Mouse (Mus musculus) right cerebral cortex, adult 18-20 months (tissue): ENCODE measurements at regions not wholly inside any gene's neighbourhood (a gene's known extent, or its start where the extent isn't known, plus 50 kb on each side); places are given as distances from the start of the nearest gene placed in this dataset.

ENCODE experiments used
- DNase-seq: peaks from one replicate; pipeline ENCODE4 v3.0.0; 2022; ENCODE audit warnings: mixed read lengths

DNA sequence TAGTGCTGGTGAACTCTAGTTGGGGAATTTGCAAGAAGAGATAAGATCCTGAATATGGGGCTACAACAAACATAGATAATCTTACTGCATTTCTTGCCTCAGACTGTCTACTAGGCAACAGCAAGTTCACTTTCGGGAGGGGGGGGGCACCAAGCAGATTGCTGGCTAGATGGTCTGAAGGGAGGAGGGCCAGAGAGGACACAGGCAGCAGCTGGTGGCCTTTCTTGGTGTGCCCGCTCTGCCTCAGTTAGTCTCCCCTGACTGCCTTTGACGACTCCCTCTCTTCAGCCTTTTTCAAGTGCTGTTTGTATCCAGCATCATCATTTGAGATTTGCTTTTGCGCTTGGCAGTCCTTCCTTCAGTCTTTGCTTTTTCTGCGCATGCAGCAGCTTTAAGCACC is 242.2 kb downstream of the 1500009L16Rik start:
- DNase-seq, result no peak

DNA sequence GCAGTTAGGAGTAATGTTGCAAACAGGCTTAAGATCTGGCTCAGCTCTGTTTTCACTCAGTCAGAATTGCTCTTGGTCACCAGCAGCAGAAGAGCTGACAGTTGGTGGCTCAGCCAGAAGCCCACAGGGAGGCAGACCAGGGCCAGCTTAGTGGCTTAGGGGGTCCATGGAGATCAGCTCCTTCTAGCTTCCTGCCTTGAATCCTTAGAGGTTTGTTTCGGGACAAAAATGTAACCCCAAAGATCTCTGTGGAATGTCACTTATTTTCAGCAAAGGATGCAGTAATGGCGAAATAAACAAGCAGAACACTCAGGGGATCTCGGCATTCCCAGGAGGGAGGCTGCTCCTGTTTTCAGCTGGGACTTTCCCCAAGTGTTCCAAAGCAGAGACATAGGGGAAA is 247.8 kb downstream of the 1500009L16Rik start:
- DNase-seq, result no peak

DNA sequence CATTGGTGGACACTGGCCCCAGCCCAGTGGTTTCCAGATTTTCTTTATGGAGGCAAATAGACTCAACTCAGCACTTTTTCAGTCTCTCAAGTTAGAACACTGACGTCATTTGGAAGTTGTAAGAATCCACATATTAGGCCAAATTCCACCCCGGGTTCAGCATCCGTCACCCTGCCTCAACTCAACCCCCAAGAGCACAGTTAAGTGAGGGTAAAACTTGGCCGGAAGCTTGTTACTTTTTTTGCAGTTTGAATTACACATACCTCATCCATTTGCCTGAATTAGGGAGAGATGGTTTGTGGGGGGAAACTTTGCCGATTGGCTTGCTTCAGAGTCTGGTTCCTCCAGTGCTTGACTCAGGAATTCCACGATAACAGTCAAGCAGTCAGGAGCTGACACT is 251.9 kb downstream of the 1500009L16Rik start:
- no peak for DNase-seq

DNA sequence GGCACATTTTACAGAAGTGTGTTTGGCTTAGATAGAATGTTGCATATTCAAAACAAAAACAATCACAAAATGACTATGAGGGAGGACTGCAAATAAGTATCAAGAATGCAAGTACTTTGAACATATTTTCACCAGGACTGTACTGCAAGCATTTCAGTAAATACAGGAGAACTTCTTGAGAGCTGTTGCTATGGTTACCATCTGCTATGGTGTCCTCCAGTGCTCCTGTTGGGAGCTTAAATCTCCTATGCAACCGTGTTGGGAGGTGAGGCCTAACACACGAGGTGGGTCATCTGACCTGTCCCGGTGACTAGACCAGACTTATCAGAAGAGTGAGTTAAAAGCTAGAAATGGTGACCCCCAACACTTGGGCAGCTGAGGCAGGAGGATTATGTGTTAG is 253.9 kb downstream of the 1500009L16Rik start:
- no peak for DNase-seq

DNA sequence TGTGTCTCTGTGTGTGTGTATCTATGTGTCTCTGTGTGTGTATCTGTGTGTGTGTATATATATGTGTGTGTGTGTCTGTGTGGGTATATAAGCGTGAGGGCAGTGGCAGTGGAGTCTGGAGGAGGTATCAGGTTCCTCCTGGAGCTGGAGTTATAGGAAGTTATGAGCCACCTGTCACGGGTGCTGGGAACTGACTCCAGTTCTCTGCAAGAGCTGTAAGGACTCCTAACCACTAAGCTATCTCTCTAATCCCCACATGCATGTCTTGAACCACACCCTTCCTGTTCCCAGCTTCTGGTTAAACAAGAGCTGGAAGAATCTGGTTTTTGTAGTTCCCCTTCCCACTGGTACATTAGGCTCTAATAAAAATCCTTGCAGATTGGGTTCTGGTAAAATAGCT is 257.3 kb downstream of the 1500009L16Rik start:
- DNase-seq, result no peak

DNA sequence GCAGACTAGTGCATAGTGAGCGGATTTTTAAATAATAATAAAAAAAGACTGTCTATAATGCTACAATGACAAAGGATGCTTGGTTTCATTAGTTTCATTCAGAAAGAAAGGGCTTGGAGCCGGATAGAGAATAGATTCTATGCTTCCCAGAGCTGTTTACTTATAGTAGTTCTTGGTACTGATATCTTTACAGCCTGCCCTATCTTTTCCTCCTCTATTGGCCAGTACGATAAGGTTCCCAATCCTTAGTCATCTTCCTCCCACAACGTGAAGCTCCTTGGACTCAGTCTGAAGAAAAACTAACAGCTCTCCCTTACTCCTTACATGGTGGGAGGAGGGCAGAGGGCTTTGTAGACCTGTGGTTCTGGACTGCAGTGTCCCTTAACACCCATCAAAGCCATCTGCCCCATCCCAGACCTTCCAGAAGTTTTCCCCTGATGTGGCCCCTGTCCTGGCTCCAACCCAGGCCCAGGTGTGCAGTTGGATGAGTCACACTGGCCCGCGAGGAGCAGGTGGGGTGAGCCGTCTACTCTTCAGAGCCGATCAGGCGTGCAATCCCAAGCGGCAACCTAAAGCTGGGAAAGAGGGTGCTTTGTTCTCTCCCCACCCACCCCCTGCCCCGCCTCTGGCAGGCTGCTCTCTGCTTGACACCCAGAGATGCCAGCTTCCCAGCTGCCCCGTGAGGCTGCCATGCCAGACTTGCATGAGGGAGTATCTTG is 262.2 kb downstream of the 1500009L16Rik start:
- DNase-seq, result peak; percentile 4

DNA sequence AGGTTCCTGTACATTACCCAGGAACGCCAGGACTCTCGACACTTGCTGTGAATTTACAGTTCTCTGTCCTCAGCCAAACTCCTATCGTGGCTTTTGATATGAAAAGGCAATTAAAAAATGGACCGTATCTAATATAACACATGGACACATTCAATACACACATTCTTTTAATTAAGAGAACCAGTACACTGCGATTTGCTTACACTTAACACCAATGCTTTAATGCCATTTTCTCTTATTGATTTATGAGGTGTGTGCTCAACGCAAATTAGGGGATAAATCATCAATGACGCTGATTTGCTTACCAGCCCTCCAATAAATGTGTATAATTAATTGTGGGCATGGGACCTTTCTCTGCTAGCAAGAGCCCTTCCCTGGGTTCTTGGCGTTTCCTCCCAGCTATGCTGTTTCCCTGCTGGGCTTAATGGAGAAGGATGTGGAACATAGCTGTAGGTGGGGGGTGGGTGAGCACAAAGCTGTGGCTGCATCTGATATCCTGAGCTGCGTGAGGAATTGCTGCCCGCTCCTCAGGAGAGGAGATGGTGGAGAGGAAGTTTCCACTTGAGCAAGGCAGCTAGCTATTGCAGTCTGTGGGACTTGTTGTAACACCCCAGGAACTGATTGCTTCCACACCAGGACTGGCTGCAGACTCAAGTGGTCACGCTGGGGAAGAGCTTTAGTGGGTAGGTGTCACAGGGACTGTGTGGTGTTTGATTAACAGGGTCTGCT is 270.1 kb downstream of the 1500009L16Rik start:
- no peak for DNase-seq

DNA sequence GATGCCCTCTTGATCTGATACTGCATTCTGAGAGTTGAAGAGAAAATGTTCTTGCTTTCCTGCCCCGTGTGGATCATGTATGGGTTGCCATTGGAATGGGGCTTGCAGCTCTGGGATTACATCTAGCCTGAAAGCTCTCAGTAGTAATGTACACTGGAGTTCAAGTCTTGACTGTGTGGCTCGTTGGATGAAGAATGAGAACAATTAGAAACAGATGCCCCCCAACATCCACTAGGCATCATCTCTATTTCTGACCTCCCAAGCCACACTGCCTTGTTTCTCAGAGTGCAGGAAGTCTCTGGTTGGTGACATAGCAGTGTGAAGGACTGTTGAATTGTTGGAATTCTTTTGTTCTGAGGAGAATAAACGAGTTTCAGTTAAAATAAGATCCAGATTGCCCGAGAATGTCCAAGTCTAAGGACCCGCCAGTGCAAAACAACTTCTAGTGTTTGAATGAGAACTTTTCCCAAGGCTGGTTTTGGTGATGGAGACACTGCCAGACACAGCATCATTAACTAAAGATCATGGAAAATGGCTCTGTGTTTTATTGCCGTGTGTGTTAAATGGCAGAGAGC is 272.4 kb downstream of the 1500009L16Rik start:
- no peak for DNase-seq

DNA sequence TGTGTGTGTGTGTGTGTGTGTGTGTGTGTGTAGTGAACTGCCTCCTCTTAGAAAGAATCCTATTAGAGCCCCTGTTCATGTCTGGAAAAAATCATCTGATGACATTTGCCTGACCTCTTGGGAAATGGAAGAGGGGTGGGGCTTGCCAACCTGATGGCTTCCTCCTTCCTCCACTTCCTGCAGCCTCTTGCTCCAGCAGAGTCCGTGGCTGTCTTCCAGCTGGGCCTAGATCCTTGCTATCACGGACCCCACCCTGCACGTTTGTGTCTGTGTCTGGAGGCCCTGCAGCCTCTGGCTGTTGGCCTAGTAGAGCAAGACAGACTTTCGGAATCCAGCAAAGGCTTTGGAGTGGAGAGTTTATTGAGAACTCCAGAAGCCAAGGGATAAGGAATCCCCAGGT is 273.2 kb downstream of the 1500009L16Rik start:
- no peak for DNase-seq

DNA sequence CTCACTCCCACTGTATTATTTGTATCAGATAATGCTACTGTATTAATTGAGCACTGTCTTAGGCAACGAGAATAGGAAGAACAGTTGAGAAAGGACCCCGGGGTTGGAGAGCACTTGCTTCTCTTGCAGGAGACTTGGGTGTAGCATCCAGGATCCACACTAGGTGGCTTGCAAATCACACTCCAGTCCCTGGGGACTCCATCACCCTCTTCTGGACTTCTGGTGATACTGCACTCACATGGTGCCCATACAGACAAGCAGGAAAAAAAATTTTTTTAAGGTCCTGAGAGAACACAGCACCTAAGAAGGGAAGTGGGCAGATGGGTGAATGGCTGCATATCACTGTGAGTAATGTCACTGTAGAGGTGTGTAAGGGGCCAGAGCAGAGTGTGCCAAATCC is 273.8 kb downstream of the 1500009L16Rik start:
- no peak for DNase-seq

DNA sequence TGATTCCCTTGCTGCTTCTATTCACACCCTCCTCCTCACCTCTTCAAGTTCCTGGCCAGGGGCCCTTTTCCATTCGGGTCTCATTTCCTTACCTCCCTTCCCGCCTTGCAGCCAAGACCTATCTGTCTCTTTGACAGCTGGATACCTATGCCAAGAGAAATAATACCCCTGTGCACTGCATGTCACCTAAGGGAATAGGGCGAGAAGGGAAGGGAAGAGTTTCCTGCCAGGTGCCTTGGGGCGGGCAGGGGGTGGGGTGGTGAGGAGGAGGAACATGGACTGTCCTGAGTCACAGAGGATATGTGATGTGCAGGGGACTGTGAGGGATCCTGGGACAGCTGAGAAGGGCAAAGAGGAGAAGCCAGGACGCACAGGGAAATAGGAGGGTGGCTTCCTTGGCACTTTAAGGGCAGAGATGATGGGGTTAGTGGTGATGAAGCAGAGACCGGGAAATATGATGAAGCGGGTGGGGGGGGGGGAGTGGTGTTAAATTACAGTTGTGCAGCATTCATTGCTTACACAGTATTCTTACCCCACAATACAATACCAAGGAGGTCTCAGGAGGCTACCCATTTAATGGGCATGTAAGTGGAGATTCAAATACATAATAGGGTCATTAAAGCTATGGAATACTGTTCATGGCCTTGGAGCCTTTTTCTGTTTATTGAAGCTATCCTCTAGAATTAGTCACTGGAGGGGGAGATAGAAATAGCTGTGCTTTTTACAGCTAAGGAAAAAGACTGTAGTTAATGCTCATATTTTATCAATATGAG is 278.0 kb downstream of the 1500009L16Rik start:
- DNase-seq, result no peak

DNA sequence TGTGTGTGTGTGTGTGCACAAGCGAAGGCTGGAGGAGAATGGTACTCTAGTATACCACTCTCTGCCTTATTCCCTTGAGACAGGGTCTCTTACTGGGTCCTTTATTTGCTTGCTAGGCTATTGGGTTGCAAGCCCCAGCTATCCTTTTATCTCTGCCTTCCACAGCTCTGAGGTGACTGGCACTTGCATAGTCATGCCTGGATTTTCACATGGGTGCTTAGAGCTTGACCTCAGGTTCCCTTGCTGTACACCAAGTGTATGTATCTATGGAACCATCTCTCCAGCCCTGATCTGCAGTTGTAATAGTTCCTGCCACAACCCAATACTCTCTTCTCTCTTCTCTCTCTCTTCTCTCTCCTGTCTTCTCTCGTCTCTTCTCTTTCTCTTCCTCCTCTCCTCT is 280.1 kb downstream of the 1500009L16Rik start:
- no peak for DNase-seq

DNA sequence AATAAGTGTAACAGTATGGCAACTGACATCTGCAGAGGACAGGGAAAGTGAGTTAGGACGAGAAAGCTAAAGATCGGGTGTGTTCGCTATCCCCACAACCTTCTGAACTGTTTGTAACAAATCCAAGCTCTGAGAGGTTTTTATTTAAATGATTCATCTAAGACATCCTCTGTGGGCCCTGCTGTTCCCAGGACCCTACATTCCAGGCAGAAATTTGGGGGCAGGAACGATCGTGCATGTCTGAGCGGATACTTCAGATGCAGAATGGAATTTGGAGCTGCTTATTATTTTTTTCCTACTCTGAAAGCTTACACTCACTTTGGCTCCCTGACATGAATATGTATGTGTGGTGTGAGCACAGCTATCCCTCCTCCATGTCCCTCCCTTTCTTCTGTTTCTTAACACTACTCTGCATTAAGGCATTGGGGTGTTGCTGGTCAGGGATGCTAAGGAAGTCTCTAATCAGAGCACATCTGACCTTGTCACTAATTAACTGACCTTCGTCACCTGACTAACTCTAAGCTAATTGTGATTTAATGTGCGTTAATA is 281.0 kb downstream of the 1500009L16Rik start:
- DNase-seq, result no peak

DNA sequence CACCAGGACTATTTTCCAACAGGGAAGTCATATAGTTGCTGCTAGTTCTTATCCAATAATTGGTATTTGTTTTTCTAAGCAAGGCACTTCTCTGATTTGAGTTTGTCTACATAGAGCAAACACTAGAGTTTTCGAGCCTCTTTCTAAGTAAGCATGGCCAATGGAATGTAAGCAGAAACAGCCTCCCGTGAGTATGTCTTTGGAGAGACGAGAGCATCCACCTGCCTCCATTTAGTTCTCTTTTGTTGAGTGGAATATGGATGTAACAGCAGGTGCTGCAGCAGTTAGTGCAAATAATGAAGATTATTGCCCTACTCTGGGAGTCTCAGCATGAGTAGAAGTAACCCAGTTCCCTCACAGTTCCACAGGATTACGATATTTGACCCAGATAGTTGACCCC is 286.3 kb downstream of the 1500009L16Rik start:
- DNase-seq, result no peak

DNA sequence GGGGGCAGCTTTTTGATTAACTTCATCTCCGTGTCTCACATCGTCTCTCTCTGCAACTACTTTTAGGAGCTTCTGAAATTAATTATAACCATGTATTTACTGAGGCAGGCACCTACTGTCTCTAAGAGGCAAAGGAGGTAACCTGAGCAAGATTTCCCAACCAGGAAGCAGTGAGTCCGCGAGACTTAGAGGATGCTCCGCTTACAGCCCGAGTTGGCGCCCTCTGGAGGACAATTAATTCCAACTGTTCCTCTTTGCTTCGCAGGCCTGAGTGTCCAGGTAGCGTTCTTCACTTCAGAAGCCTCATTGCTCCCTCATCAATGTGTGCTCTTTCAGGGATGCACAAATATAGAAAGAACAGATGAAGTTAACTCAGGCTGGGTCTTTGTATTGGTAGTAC is 296.7 kb downstream of the 1500009L16Rik start:
- peak; percentile 58 for DNase-seq

DNA sequence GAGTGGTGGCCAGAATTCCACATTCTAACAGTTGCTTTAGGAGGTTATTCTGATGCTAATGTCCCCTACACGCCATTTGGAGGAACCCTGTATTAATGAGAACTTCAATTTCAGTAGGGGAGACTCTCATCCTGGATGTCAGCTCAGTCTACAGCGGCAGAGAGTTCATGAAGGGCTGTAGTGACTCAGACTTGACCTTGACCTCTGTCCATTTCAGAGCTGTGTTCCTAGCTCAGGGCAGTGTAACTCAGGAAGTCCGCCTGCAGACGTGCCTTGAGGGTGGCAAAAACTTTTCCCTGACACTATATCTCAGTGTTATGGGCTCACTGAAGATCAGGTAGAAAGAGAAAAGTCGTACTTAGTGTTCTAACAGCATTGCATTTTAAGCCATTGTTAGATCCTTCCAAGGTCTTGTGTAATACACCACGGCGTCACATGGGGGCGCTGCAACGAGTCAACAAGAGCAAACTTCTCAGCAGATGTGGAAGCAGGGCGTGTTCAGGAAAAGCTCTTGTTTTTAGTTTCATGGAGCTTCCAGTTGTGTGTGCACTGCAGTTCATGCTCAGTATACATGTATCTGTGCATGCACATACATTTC is 297.5 kb downstream of the 1500009L16Rik start:
- no peak for DNase-seq

DNA sequence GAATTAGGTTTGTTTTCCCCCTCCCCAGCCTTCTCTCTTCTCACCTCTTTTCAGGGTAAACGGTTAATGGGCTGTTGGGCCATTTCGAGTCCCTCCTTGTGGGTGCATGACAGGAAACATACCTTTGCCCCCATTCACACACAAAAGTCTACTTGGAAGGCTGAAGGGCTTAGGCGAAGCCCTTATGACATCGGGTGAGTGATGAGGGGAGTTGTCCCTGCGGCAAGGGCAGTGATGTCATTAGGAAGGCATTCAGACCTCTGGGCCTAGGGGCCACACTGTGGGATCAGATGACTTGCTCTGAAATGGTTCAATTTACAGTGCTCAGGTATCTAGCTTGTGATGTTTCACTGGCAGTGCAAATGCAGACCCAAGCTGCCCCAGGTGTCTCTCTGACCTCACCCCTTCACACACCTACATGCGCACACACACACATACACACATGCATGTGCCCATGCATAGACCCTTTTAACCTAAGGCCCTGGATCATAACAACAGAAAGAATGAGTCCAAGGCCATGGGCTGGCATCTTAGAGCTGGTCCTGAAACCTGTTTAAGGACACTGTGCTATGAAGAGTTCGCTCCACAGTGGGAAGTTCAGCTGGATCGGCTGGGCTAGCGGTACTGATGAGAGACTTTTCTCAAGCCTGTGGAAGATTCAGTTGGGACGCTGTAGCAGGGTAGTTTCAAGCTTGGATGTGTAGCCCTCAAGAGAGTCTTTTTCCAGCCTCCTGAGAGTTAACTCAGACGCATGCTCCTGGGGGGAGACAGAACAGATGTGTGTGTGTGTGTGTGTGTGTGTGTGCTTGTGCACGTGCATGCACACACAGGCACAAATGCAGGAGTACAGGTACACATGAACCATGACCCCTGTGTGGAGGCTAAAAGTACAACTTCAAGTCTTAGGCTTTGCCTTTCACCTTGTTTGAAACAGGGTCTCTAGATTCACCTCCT is 298.8 kb downstream of the 1500009L16Rik start:
- no peak for DNase-seq

DNA sequence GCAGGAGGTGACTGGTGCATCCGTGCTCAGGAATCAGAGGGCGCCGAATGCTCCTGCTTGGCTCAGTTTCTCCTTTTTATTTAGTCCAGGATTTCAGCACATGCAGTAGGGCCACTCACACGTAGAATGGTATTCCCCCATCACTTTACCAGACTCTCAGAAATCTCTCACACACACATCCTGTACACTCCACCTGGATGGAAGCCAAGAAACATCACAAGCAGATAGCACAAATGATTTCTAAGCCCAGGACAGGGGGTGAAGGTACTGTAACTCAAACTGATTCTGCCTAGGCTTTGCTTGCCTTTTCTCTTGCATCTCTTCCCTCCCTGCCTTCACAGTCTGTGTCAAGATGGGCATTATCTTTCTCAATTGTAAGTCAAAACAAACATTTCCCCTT is 301.6 kb downstream of the 1500009L16Rik start:
- no peak for DNase-seq

DNA sequence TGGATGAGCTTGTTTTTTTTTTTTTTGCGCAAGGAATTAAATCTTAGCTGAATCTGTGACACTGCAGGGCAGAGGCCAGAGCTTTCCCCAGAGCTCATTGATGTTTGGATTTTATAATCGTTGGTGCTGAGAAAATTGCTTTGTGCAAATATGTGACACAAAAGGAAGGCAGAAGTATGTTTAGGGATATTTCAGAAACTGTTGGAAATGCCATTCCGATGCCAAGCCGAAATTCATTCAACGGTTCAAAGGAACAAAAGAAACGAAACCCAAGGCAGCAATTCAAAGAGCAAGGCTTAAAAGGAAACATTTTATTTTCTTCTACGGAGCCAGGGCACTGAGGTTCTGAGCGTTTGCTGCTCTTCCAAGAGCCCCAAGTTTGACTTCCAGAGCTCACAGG is 302.2 kb downstream of the 1500009L16Rik start:
- DNase-seq, result no peak

DNA sequence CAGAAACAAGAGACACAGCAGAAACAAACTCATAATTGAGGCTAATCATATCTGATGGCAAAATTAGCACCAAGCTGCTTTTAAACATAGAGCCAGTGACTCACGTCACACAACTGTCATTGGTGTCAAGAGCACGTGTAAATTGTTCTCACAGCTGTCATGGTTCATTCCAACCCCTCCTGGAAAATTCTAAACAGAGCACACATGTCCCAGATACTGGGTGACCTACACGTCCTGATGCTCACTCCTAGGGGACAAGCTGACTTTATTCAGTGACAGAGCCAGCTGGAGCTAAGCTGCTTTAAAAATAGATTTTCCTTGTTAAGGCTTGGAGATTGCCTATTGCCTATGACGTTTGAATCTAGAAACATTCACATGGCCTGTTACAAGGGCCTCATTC is 304.1 kb downstream of the 1500009L16Rik start:
- peak; percentile 7 for DNase-seq

DNA sequence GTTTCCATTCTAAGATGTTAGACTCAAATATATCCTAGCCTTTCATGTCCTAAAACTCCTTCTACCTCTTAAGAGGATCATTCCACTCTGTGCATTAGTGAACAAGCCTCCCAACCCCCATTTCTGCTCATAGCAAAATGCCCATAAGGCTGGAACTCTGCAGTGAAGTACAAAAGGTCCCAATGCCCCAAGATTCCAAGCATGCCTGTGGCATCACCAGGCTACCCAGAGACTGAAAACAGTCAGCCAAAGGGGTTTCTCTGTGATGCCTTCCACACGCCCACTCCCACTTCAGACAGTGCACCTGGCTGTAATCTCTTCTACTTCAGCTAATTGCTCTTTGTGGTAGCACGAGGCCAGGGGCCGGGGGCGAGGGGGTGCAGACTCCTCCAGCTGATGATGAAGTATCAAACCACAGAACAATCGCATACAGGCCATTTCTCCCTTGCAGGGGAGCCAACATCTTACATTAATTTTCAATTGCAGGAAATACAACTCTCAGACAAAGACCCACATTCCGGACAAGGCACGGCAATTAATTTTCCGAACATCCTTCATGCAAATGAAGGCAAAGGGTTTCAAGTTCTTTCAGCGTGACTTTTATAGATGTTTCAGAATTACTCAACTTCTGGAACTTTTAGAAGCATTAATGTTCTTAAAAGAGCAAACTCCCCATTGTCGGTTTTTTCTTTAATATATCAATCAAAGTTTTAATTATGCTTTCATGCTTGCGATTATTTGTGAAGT is 313.6 kb downstream of the 1500009L16Rik start:
- DNase-seq, result no peak
